18 mouse cellular contexts compared by ENCODE assay signal in genomic region chr5:114284604-114285397, GRCm38 (mm10). TPM values are rescaled to one million over a fixed set of nuclear protein-coding genes. Genes with fewer than 3 reads are reported as not detected.
DNase-seq lines count a peak whose midpoint lies in the region; ATAC-seq and TF ChIP-seq lines count a peak whose summit lies in the region.
"Had no signal": no experiment of that assay in that cellular context is flagged by ENCODE, and none has a peak within 500 bp of the region (broad histone marks: within the 10 kb centered on the region; RNA-seq: fewer than 3 reads in every experiment).

No protein-coding gene starts in this region.

- DNase-seq in forebrain, embryonic 11.5 days (ENCODE audit: low spot score) = no peak
- peak; percentile 26 for DNase-seq in liver, adult 2 months (ENCODE audit: extremely low read depth, low read depth, low spot score)
- DNase-seq in liver, postnatal 0 days = no peak
- peak; percentile 78 for DNase-seq in forebrain, embryonic 14.5 days (ENCODE audit: low spot score)
- DNase-seq in midbrain, postnatal 0 days (ENCODE audit: low spot score) = peak; percentile 21
- DNase-seq in urinary bladder, postnatal 10 days (ENCODE audit: low spot score) = no peak
- DNase-seq: cerebellum, adult 9-11 months; kidney, adult 18-20 months; thymus, postnatal 36 days had no signal

- TF ChIP-seq POLR2A in liver, adult 2 months (IDR thresholded peaks at IDR 0.05; ENCODE audit: extremely low read depth, insufficient read depth, low read length) = no peak

- no peaks in the 10 kb centered on the region for H3K36me3 ChIP-seq in forebrain, embryonic 13.5 days (ENCODE audit: poor library complexity, severe bottlenecking)
- H3K36me3 ChIP-seq in forebrain, embryonic 11.5 days (ENCODE audit: control insufficient read depth, insufficient read depth, low read length) = no peaks in the 10 kb centered on the region
- H3K36me3 ChIP-seq in liver, adult 2 months (ENCODE audit: control insufficient read depth, insufficient read depth, low read length) = no peaks in the 10 kb centered on the region
- H3K36me3 ChIP-seq in liver, postnatal 0 days (replicated peaks; ENCODE audit: insufficient read depth, low read length) = no peaks in the 10 kb centered on the region
- no peaks in the 10 kb centered on the region for H3K36me3 ChIP-seq in forebrain, embryonic 14.5 days (ENCODE audit: control insufficient read depth, insufficient read depth, low read length)
- H3K36me3 ChIP-seq in midbrain, postnatal 0 days (ENCODE audit: insufficient read depth, low read length) = no peaks in the 10 kb centered on the region
- H3K36me3 ChIP-seq in heart, embryonic 12.5 days = no peaks in the 10 kb centered on the region
- H3K36me3 ChIP-seq: heart, embryonic 10.5 days; limb, embryonic 15.5 days; neural tube, embryonic 13.5 days had no signal

- peaks cover 18% of the 10 kb centered on the region for H3K4me1 ChIP-seq in forebrain, embryonic 13.5 days
- H3K4me1 ChIP-seq in forebrain, embryonic 11.5 days (replicated peaks; ENCODE audit: control insufficient read depth, insufficient read depth, low read length) = peaks cover 1% of the 10 kb centered on the region; the same call in 1 of the 2 replicates
- H3K4me1 ChIP-seq in liver, adult 2 months (ENCODE audit: control insufficient read depth, insufficient read depth, low read length) = no peaks in the 10 kb centered on the region
- no peaks in the 10 kb centered on the region for H3K4me1 ChIP-seq in liver, postnatal 0 days (ENCODE audit: insufficient read depth)
- H3K4me1 ChIP-seq in forebrain, embryonic 14.5 days (ENCODE audit: control insufficient read depth, insufficient read depth, low read length) = peaks cover 7% of the 10 kb centered on the region
- no peaks in the 10 kb centered on the region; the same call in 1 of the 2 replicates for H3K4me1 ChIP-seq in midbrain, postnatal 0 days (ENCODE audit: insufficient read depth, low read length)
- H3K4me1 ChIP-seq in heart, embryonic 12.5 days (replicated peaks) = no peaks in the 10 kb centered on the region
- H3K4me1 ChIP-seq: limb, embryonic 15.5 days had no signal

- H3K4me2 ChIP-seq in forebrain, embryonic 13.5 days = peak overlapping the region; percentile 7; the same call in 1 of the 2 replicates
- H3K4me2 ChIP-seq in forebrain, embryonic 11.5 days (ENCODE audit: low read depth, low read length, severe bottlenecking) = no peak overlapping the region
- no peak overlapping the region for H3K4me2 ChIP-seq in liver, postnatal 0 days (ENCODE audit: low read depth, low read length)
- H3K4me2 ChIP-seq in forebrain, embryonic 14.5 days (ENCODE audit: low read length) = peak overlapping the region; percentile 7; the same call in 1 of the 2 replicates
- no peak overlapping the region for H3K4me2 ChIP-seq in midbrain, postnatal 0 days (ENCODE audit: low read depth, low read length, poor library complexity, severe bottlenecking)
- H3K4me2 ChIP-seq in heart, embryonic 12.5 days = no peak overlapping the region
- H3K4me2 ChIP-seq: limb, embryonic 15.5 days; neural tube, embryonic 13.5 days had no signal

- no peaks in the 10 kb centered on the region for H3K79me2 ChIP-seq in liver, adult 2 months (ENCODE audit: control insufficient read depth, insufficient read depth, low read length)

- no peak overlapping the region for H3K9ac ChIP-seq in forebrain, embryonic 13.5 days
- no peak overlapping the region for H3K9ac ChIP-seq in forebrain, embryonic 11.5 days (ENCODE audit: low read length)
- no peak overlapping the region for H3K9ac ChIP-seq in liver, adult 2 months (ENCODE audit: low read depth, low read length)
- H3K9ac ChIP-seq in liver, postnatal 0 days (replicated peaks) = no peak overlapping the region
- no peak overlapping the region for H3K9ac ChIP-seq in forebrain, embryonic 14.5 days (ENCODE audit: low read length)
- no peak overlapping the region for H3K9ac ChIP-seq in midbrain, postnatal 0 days (replicated peaks; ENCODE audit: low read length, poor library complexity, severe bottlenecking)
- H3K9ac ChIP-seq in heart, embryonic 12.5 days = no peak overlapping the region
- H3K9ac ChIP-seq: limb, embryonic 15.5 days; neural tube, embryonic 13.5 days had no signal

- no peak overlapping the region for H3K4me3 ChIP-seq in forebrain, embryonic 13.5 days
- H3K4me3 ChIP-seq in forebrain, embryonic 11.5 days (ENCODE audit: low read depth, low read length) = no peak overlapping the region
- no peak overlapping the region for H3K4me3 ChIP-seq in liver, adult 2 months (ENCODE audit: insufficient read depth, low read depth, low read length)
- H3K4me3 ChIP-seq in liver, postnatal 0 days (ENCODE audit: low read depth, low read length) = no peak overlapping the region
- no peak overlapping the region for H3K4me3 ChIP-seq in forebrain, embryonic 14.5 days (ENCODE audit: low read depth, low read length)
- H3K4me3 ChIP-seq in midbrain, postnatal 0 days (ENCODE audit: low read depth, low read length) = no peak overlapping the region
- H3K4me3 ChIP-seq in heart, embryonic 12.5 days = no peak overlapping the region
- H3K4me3 ChIP-seq: heart, embryonic 10.5 days; limb, embryonic 15.5 days; neural tube, embryonic 13.5 days had no signal

- H3K27me3 ChIP-seq in forebrain, embryonic 13.5 days = peaks cover 31% of the 10 kb centered on the region
- peaks cover 9% of the 10 kb centered on the region; the same call in 1 of the 2 replicates for H3K27me3 ChIP-seq in forebrain, embryonic 11.5 days (ENCODE audit: control insufficient read depth, insufficient read depth, low read length)
- no peaks in the 10 kb centered on the region for H3K27me3 ChIP-seq in liver, adult 2 months (ENCODE audit: control insufficient read depth, insufficient read depth, low read length)
- H3K27me3 ChIP-seq in liver, postnatal 0 days (ENCODE audit: insufficient read depth, low read length) = 0 out of 2 replicates have a peak, but pooled peaks cover 8% of the 10 kb centered on the region
- H3K27me3 ChIP-seq in forebrain, embryonic 14.5 days (replicated peaks; ENCODE audit: control insufficient read depth, insufficient read depth, low read length) = peaks cover 6% of the 10 kb centered on the region; the same call in 1 of the 2 replicates
- 0 out of 2 replicates have a peak, but pooled peaks cover 8% of the 10 kb centered on the region for H3K27me3 ChIP-seq in midbrain, postnatal 0 days (ENCODE audit: insufficient read depth, low read length)
- peaks cover 46% of the 10 kb centered on the region for H3K27me3 ChIP-seq in heart, embryonic 12.5 days (replicated peaks)
- H3K27me3 ChIP-seq: limb, embryonic 15.5 days had no signal

- no peak for TF ChIP-seq EP300 in liver, postnatal 0 days (IDR thresholded peaks at IDR 0.05; ENCODE audit: low read depth)

- H3K27ac ChIP-seq in forebrain, embryonic 13.5 days = peak overlapping the region; percentile 72
- no peak overlapping the region for H3K27ac ChIP-seq in forebrain, embryonic 11.5 days (ENCODE audit: low read depth, low read length)
- H3K27ac ChIP-seq in liver, adult 2 months (replicated peaks; ENCODE audit: insufficient read depth, low read depth, low read length) = no peak overlapping the region
- H3K27ac ChIP-seq in liver, postnatal 0 days (ENCODE audit: low read depth) = no peak overlapping the region
- H3K27ac ChIP-seq in forebrain, embryonic 14.5 days (ENCODE audit: low read depth, low read length) = peak overlapping the region; percentile 58; the same call in 1 of the 2 replicates
- no peak overlapping the region for H3K27ac ChIP-seq in midbrain, postnatal 0 days (ENCODE audit: low read depth, low read length)
- no peak overlapping the region for H3K27ac ChIP-seq in heart, embryonic 12.5 days (ENCODE audit: poor library complexity, severe bottlenecking)
- H3K27ac ChIP-seq: heart, embryonic 10.5 days; limb, embryonic 15.5 days; neural tube, embryonic 13.5 days had no signal

- 24% methylated on average over 13 of the region's 13 CpGs for WGBS in forebrain, embryonic 13.5 days
- 53% methylated on average over 13 of the region's 13 CpGs for WGBS in forebrain, embryonic 11.5 days
- 78% methylated on average over 13 of the region's 13 CpGs for WGBS in liver, adult 2 months
- 68% methylated on average over 13 of the region's 13 CpGs for WGBS in liver, postnatal 0 days (ENCODE audit: insufficient replicate concordance)
- WGBS in forebrain, embryonic 14.5 days = 23% methylated on average over 13 of the region's 13 CpGs
- WGBS in midbrain, postnatal 0 days = 54% methylated on average over 13 of the region's 13 CpGs
- 81% methylated on average over 13 of the region's 13 CpGs for WGBS in heart, embryonic 12.5 days

- TF ChIP-seq CTCF in liver, adult 2 months (IDR thresholded peaks at IDR 0.05; ENCODE audit: low read depth, low read length) = no peak
- no peak for TF ChIP-seq CTCF in liver, postnatal 0 days (IDR thresholded peaks at IDR 0.05; ENCODE audit: low read depth)
- no peak for TF ChIP-seq CTCF in midbrain, postnatal 0 days (IDR thresholded peaks at IDR 0.05)

- H3K9me3 ChIP-seq in forebrain, embryonic 13.5 days (replicated peaks) = no peaks in the 10 kb centered on the region
- no peaks in the 10 kb centered on the region for H3K9me3 ChIP-seq in forebrain, embryonic 11.5 days (ENCODE audit: control insufficient read depth, low read length)
- no peaks in the 10 kb centered on the region for H3K9me3 ChIP-seq in liver, postnatal 0 days (ENCODE audit: low read length)
- no peaks in the 10 kb centered on the region for H3K9me3 ChIP-seq in forebrain, embryonic 14.5 days (replicated peaks; ENCODE audit: control insufficient read depth, low read length)
- no peaks in the 10 kb centered on the region for H3K9me3 ChIP-seq in midbrain, postnatal 0 days (ENCODE audit: low read length)
- H3K9me3 ChIP-seq in heart, embryonic 12.5 days (replicated peaks) = no peaks in the 10 kb centered on the region
- H3K9me3 ChIP-seq: heart, embryonic 10.5 days; limb, embryonic 15.5 days; neural tube, embryonic 13.5 days had no signal

- peak; percentile 61 for ATAC-seq in forebrain, embryonic 13.5 days
- no peak for ATAC-seq in forebrain, embryonic 11.5 days (replicated peaks; ENCODE audit: low FRiP score)
- no peak for ATAC-seq in liver, postnatal 0 days
- peak; percentile 75 for ATAC-seq in forebrain, embryonic 14.5 days
- ATAC-seq in midbrain, postnatal 0 days (ENCODE audit: low FRiP score) = no peak
- ATAC-seq in heart, embryonic 12.5 days (ENCODE audit: insufficient number of reproducible peaks, low FRiP score) = no peak

RNA-seq across cellular contexts. Expression of gene Myo1h, which starts 4.2 kb away (rescaled TPM):
- polyA plus RNA-seq in forebrain, embryonic 13.5 days (2015; fragmentation: Nextera tagmentation; extraction: Ambion mirVana) = 0.56 and 0.62 TPM in 2 replicates
- polyA plus RNA-seq in forebrain, embryonic 11.5 days (2014; fragmentation: Nextera tagmentation; extraction: Ambion mirVana) = 0.91 and 0.97 TPM in 2 replicates
- total RNA-seq in liver, adult 2 months (2014; rRNA removed) = 0.09 and 0.27 TPM in 2 replicates
- not detected in 2 replicates for polyA plus RNA-seq in liver, adult 2 months (2012; rRNA removed)
- 0.28 and 0.37 TPM in 2 replicates for polyA plus RNA-seq in liver, postnatal 0 days (2015; fragmentation: Nextera tagmentation; extraction: Ambion mirVana)
- 0.36 and 0.64 TPM in 2 replicates for polyA plus RNA-seq in forebrain, embryonic 14.5 days (2014; fragmentation: Nextera tagmentation; extraction: Ambion mirVana)
- total RNA-seq in midbrain, postnatal 0 days (2014; rRNA removed) = 0.33 and 0.60 TPM in 2 replicates
- polyA plus RNA-seq in midbrain, postnatal 0 days (2015; fragmentation: Nextera tagmentation; extraction: Ambion mirVana) = 0.43 and 0.56 TPM in 2 replicates
- polyA plus RNA-seq in heart, embryonic 12.5 days (2016; fragmentation: Nextera tagmentation; extraction: Ambion mirVana) = 0.64 and 0.68 TPM in 2 replicates
- total RNA-seq: gastrocnemius, adult 8-10 months had no signal

RNA-seq across cellular contexts. Expression of gene Foxn4, which starts 11.2 kb away (rescaled TPM):
- 0.12 and 0.31 TPM in 2 replicates for polyA plus RNA-seq in forebrain, embryonic 13.5 days (2015; fragmentation: Nextera tagmentation; extraction: Ambion mirVana)
- 0.25 and 0.60 TPM in 2 replicates for polyA plus RNA-seq in forebrain, embryonic 11.5 days (2014; fragmentation: Nextera tagmentation; extraction: Ambion mirVana)
- not detected in 2 replicates for total RNA-seq in liver, adult 2 months (2014; rRNA removed)
- polyA plus RNA-seq in liver, adult 2 months (2012; rRNA removed) = not detected in 2 replicates
- polyA plus RNA-seq in liver, postnatal 0 days (2015; fragmentation: Nextera tagmentation; extraction: Ambion mirVana) = not detected in 2 replicates
- 0.09 and 0.14 TPM in 2 replicates for polyA plus RNA-seq in forebrain, embryonic 14.5 days (2014; fragmentation: Nextera tagmentation; extraction: Ambion mirVana)
- total RNA-seq in midbrain, postnatal 0 days (2014; rRNA removed) = 0.24 and 0.66 TPM in 2 replicates
- polyA plus RNA-seq in midbrain, postnatal 0 days (2015; fragmentation: Nextera tagmentation; extraction: Ambion mirVana) = 0.35 and 0.38 TPM in 2 replicates
- polyA plus RNA-seq in heart, embryonic 12.5 days (2016; fragmentation: Nextera tagmentation; extraction: Ambion mirVana) = not detected in 2 replicates
- total RNA-seq: gastrocnemius, adult 8-10 months; hematopoietic stem cell, adult 5-6 weeks; layer of hippocampus, adult 18-20 months had no signal
- polyA plus RNA-seq: heart, embryonic 10.5 days; limb, embryonic 15.5 days; stomach, embryonic 14.5 days had no signal

Comparison
In these comparisons a context has a peak if more than half of its experiments do, and no peak if none do; other contexts are left out.
1. ATAC-seq: peak in forebrain, embryonic 13.5 days (single experiment) and forebrain, embryonic 14.5 days (single experiment); none in forebrain, embryonic 11.5 days (single experiment), liver, postnatal 0 days (single experiment), midbrain, postnatal 0 days (single experiment) and heart, embryonic 12.5 days (single experiment).
2. H3K27ac ChIP-seq: peak in forebrain, embryonic 13.5 days (single experiment) and forebrain, embryonic 14.5 days (single experiment); none in forebrain, embryonic 11.5 days (single experiment), liver, adult 2 months (single experiment), liver, postnatal 0 days (single experiment), midbrain, postnatal 0 days (single experiment) and heart, embryonic 12.5 days (single experiment).
3. H3K4me2 ChIP-seq: peak in forebrain, embryonic 13.5 days (single experiment) and forebrain, embryonic 14.5 days (single experiment); none in forebrain, embryonic 11.5 days (single experiment), liver, postnatal 0 days (single experiment), midbrain, postnatal 0 days (single experiment) and heart, embryonic 12.5 days (single experiment).
4. DNase-seq: peak in liver, adult 2 months (single experiment), forebrain, embryonic 14.5 days (single experiment) and midbrain, postnatal 0 days (single experiment); none in forebrain, embryonic 11.5 days (single experiment), liver, postnatal 0 days (single experiment) and urinary bladder, postnatal 10 days (single experiment).